Mouse (Mus musculus) embryonic fibroblast, embryonic 13.5 days (primary cell): ENCODE measurements around the gene Tada2b. TPM values are rescaled to one million over a fixed set of nuclear protein-coding genes. Genes with fewer than 3 reads are reported as not detected.

Experiments
- H3K27ac ChIP-seq: 2 replicates; pipeline ENCODE4 v1.5.1; 2012; ENCODE audit warnings: low read length, control low read depth, inconsistent platforms; ENCODE audit not compliant: insufficient read depth
- H3K4me1 ChIP-seq: 2 replicates; pipeline ENCODE4 v1.6.1; 2011; ENCODE audit warnings: low read length; ENCODE audit not compliant: control insufficient read depth, insufficient read depth
- H3K4me3 ChIP-seq: 2 replicates; pipeline ENCODE4 v1.5.1; 2011; ENCODE audit warnings: mild to moderate bottlenecking, control low read depth, low read length; ENCODE audit not compliant: insufficient read depth
- CTCF ChIP-seq: IDR thresholded peaks from 2 replicates; pipeline ENCODE4 v1.5.1; 2011; ENCODE audit warnings: mild to moderate bottlenecking, control low read depth, low read length, moderate library complexity, borderline replicate concordance; ENCODE audit not compliant: insufficient read depth
- POLR2A ChIP-seq: IDR thresholded peaks from 2 replicates; pipeline ENCODE4 v1.6.1; 2011; ENCODE audit warnings: low read depth, mild to moderate bottlenecking, control low read depth, low read length, moderate library complexity
- polyA plus RNA-seq: library from polyadenylated mRNA; stranded (reverse); fragments of >200 nt; gene quantifications from 2 replicates; pipeline ENCODE4 v1.2.4, GENCODE M21; 2011; ENCODE audit warnings: low read depth; ENCODE audit not compliant: missing spikeins, insufficient read length

Tada2b gene
- polyA plus RNA-seq, 1 experiment, result 15.4 TPM

DNA sequence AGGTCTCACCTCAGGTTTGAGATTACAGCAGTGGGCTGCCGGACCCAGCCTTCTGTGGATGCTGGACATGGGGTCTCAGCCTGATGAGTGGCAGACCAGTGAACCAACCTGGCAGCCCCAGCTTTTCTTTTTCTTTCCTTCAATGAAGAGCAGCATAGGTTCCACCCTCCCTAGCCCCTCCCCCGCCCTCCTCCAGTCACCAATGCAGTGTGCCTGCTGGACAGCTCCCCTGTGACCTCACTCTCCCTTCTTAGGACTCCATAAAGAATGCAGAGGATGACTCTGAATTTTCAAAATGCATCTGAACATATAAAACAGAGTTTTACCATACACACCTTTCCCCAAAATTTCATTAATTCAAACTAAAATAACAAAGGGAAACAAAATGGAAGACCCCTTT, 52.4 kb downstream of the Tada2b start:
- Histone ChIP-seq H3K4me3 (no peak overlapping the region), H3K4me1 (no peaks in the 10 kb centered on the region; the same call in 1 of the 2 replicates), H3K27ac (no peak overlapping the region)
- TF ChIP-seq POLR2A (no peak), CTCF (no peak)

DNA sequence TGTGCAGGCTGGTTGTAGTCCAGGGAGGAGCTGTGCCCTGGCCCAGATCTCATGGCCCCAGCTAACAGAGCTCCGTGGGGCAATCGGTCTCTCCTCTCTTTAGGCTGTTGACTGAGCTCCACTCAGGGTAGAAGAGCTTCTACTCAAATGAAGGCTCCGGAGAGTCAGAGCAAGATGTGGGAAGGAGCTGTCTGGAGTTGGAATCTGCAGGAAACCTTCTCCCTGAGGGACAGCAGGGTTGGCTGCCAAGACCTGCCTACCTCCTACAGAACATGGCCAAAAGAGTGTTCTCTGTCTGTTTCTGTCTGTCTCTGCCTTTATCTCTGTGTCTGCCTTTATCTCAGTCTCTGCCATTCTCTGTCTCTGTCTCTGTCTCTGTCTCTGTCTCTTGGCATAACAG, 54.5 kb downstream of the Tada2b start:
- H3K4me1 ChIP-seq, result no peaks in the 10 kb centered on the region; the same call in 1 of the 2 replicates
- H3K4me3 ChIP-seq, result no peak overlapping the region
- TF ChIP-seq POLR2A, result no peak
- no peak for TF ChIP-seq CTCF
- H3K27ac ChIP-seq, result no peak overlapping the region

DNA sequence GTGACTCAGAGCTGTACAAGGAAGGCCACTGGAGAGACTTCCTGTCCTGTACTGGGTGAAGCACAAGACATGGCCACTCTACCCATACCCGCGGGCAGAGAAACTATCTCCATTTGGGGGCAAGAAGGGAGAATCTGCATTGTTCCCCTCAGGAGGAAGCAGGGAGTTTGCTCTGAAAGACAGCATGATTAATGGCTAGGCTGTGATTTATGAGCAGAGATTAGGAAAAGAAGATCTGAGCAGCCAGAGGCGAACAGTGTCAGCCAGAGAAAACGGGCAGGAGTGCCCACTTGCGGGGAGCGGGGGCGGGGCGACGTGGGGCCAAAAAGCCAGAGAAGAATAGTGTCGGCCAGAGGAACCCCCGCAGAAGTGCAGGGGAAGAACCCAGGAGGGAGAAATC, 56.3 kb downstream of the Tada2b start:
- H3K4me1 ChIP-seq, result no peaks in the 10 kb centered on the region; the same call in 1 of the 2 replicates
- no peak for TF ChIP-seq CTCF
- no peak for TF ChIP-seq POLR2A
- no peak overlapping the region for H3K27ac ChIP-seq
- H3K4me3 ChIP-seq, result no peak overlapping the region

DNA sequence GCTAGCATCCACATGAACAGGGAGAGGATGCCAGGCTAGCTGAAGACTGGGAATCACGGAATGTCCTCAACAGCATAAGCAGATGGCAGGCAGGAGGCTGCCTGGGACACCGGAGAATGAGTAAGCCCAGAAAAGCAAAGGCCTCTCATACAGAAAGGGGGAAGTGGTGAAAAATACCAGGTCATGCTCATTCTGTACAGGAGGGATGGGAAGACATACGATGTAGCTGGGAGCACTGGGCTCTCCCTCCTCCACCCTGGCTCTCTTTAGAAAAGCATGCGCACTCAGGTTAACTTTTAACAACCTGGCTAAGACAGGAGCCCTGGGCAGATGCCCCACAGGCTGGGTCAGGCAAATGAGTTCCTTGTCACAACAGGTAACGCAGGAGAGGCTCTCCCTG, 57.7 kb downstream of the Tada2b start:
- H3K4me1 ChIP-seq, result no peaks in the 10 kb centered on the region; the same call in 1 of the 2 replicates
- H3K27ac ChIP-seq, result no peak overlapping the region
- H3K4me3 ChIP-seq, result no peak overlapping the region
- TF ChIP-seq POLR2A (no peak), CTCF (no peak)

DNA sequence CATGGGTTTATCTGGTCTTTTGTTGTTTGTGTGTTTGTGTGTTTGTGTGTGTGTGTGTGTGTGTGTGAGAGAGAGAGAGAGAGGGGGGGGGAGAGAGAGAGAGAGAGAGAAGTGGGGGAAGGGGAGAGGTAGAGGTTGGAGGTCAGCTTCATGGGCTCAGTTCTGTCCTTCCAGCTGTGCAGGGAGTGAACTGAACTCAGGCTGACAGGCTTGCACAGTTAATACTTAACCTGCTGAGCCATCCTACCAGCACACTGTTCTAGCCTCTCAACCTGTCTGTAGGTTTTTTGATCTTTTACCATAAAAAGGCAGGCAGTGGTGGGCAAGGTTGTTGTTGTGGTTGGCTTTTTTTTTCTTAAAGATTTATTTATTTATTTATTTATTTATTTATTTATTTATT, 59.4 kb downstream of the Tada2b start:
- Histone ChIP-seq H3K27ac (no peak overlapping the region), H3K4me1 (no peaks in the 10 kb centered on the region; the same call in 1 of the 2 replicates), H3K4me3 (no peak overlapping the region)
- no peak for TF ChIP-seq CTCF
- no peak for TF ChIP-seq POLR2A

Other genes starting within 250 kb of the Tada2b start
- gene Sorcs2, start 86.1 kb downstream of the Tada2b start, polyA plus RNA-seq, result 57.1 and 67.1 TPM in 2 replicates
- gene Grpel1, start 19.3 kb downstream of the Tada2b start, polyA plus RNA-seq, result 21.5 and 25.0 TPM in 2 replicates
- gene Ccdc96, start 303 bp upstream of the Tada2b start, polyA plus RNA-seq, result 0.25 and 0.27 TPM in 2 replicates
- 21.5 and 26.1 TPM in 2 replicates for gene Tbc1d14, start 109.0 kb upstream of the Tada2b start, polyA plus RNA-seq
- gene D5Ertd579e, start 211.7 kb upstream of the Tada2b start, polyA plus RNA-seq, result 56.7 and 56.9 TPM in 2 replicates